Mouse (Mus musculus) ES-E14 (cell line): ENCODE measurements at regions not wholly inside any gene's neighbourhood (a gene's known extent, or its start where the extent isn't known, plus 50 kb on each side); places are given as distances from the start of the nearest gene placed in this dataset.

Experiments used
- HCFC1 ChIP-seq: IDR thresholded peaks from 2 replicates; pipeline ENCODE4 v1.6.1; 2012; ENCODE audit warnings: low read length, inconsistent platforms, borderline replicate concordance; ENCODE audit not compliant: insufficient read depth
- MAFK ChIP-seq: IDR thresholded peaks from 2 replicates; pipeline ENCODE4 v1.6.1; 2014; ENCODE audit warnings: mild to moderate bottlenecking, low read depth, low read length, inconsistent platforms; ENCODE audit not compliant: insufficient read depth
- ZC3H11A ChIP-seq: IDR thresholded peaks from 2 replicates; pipeline ENCODE4 v1.6.1; 2012; ENCODE audit warnings: low read depth, mild to moderate bottlenecking, inconsistent platforms, low read length, borderline replicate concordance
- ZNF384 ChIP-seq: IDR thresholded peaks from 2 replicates; pipeline ENCODE4 v1.6.1; 2012; ENCODE audit warnings: low read depth, low read length, inconsistent platforms

DNA sequence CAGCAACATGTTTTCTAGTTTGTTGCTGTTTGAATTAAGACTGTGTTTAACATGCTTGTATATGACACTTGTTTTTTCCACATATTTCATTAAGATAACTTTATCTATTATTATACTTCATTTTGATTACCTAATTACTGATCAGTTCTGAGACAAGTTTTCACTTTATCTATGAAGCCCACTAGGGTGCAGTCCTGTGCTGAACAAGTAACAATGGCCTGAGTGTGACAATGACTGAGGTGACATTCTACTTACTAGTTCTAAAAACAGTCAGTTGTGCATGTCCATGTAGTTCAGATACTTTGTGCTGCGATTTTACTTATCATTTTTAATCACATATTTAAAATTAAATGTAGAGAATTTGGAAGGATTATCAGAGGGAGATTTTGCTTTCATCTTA is 1795.2 kb upstream of the Gm37988 start:
- TF ChIP-seq ZC3H11A = no peak
- no peak for TF ChIP-seq ZNF384
- no peak for TF ChIP-seq HCFC1
- TF ChIP-seq MAFK = no peak
